Mouse (Mus musculus): ENCODE results near the gene Prdm2. TPM values are rescaled to one million over a fixed set of nuclear protein-coding genes. Genes with fewer than 3 reads are reported as not detected.

The Prdm2 gene
- total and polyA plus RNA-seq, 3 experiments = 4.3 to 13.5 TPM; not detected in 1

DNA sequence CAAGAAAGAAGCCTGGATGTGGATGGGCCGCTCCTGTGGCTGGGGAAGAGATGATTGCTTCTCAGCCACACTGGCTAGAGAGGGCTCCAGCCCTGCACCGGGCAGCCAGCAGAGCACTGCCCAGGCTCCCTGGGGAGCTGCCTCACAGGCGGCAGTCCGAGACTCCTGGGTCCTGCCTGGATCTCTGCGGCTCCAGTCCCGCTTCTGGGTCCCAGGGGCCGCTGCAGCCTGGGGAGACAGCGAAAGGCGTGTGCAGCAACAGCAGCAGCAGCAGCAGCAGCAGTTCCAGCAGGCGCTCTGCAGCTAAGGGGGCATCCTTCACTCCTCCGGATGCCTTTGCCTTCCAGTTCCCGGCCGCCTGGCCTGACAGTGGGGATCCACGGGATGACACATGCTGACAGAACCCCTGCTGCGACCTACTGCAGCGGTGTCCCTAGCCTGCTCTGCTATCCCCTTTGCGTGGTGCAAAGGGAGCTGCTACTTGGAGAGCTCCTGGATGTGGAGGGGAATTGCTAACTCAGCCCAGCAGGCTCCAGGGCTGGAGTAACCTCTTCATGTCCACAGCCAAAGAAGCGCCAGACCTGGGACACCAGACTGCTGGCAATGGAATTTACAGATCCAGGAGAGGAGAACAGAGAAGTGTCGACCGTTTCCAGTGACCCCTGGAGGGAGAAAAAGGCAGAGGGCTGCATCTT, 138.6 kb downstream of the Prdm2 start:
- no peaks in the 10 kb centered on the region for H3K79me2 ChIP-seq (ENCODE audit: control insufficient read depth, insufficient read depth, low read length, poor library complexity)

DNA sequence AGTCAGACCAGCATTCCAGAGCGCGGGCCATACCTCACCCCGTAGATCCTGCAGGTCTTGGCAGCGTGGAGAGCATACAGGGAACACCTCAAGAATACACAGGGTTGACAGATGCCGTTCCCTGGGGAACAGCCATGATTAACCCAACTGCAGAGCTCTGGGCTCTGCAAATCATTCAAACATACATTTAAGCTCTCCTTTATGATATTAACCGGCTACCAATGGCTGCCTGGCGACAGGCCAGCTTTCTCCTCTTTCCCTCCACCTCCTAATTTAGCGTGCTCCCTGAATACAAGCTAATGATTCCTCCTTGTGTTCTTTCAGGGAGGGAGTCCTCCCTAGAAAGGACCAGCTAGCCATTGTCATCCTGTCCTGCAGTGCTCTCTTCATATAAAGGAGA, 141.0 kb downstream of the Prdm2 start:
- Histone ChIP-seq H3K9ac (ENCODE audit: control insufficient read depth, low read depth, low read length, poor library complexity, severe bottlenecking) (no peak overlapping the region), H3K36me3 (ENCODE audit: control insufficient read depth in 1 of 2, insufficient read depth in 2 of 2, low read length in 2 of 2) (no peaks in the 10 kb centered on the region), H3K4me3 (ENCODE audit: control insufficient read depth in 1 of 2, insufficient read depth in 1 of 2, low read depth in 2 of 2, low read length in 2 of 2) (no peak overlapping the region), H3K4me1 (ENCODE audit: control insufficient read depth in 1 of 2, insufficient read depth in 2 of 2, low read length in 2 of 2) (no peaks in the 10 kb centered on the region), H3K27me3 (ENCODE audit: control insufficient read depth in 1 of 2, insufficient read depth in 2 of 2, low read length in 2 of 2) (no peaks in the 10 kb centered on the region), H3K27ac (ENCODE audit: control insufficient read depth, low read depth, low read length) (no peak overlapping the region), H3K9me3 (replicated peaks; ENCODE audit: insufficient read depth, low read length) (no peaks in the 10 kb centered on the region), H3K79me2 (ENCODE audit: control insufficient read depth, insufficient read depth, low read length, poor library complexity) (no peaks in the 10 kb centered on the region)
- TF ChIP-seq GABPA (IDR thresholded peaks at IDR 0.05; ENCODE audit: low read depth, low read length) (no peak), TBP (IDR thresholded peaks at IDR 0.05; ENCODE audit: low read depth, low read length) (no peak), SIN3A (IDR thresholded peaks at IDR 0.05; ENCODE audit: low read length) (no peak), NRF1 (IDR thresholded peaks at IDR 0.05; ENCODE audit: insufficient read depth, low read depth, low read length, poor library complexity, severe bottlenecking) (no peak), E2F4 (IDR thresholded peaks at IDR 0.05; ENCODE audit: borderline replicate concordance, low read depth, low read length) (no peak)
- no peak for DNase-seq (ENCODE audit: low read depth, low spot score)

More for the DNA sequence above, 138.6 kb downstream of the Prdm2 start:
- H3K27ac ChIP-seq (ENCODE audit: control insufficient read depth, low read depth, low read length) = no peak overlapping the region
- DNase-seq (ENCODE audit: low read depth, low spot score) = no peak
- H3K4me3 ChIP-seq (ENCODE audit: control insufficient read depth in 1 of 2, insufficient read depth in 1 of 2, low read depth in 2 of 2, low read length in 2 of 2) = no peak overlapping the region
- H3K27me3 ChIP-seq (ENCODE audit: control insufficient read depth in 1 of 2, insufficient read depth in 2 of 2, low read length in 2 of 2) = no peaks in the 10 kb centered on the region
- no peak overlapping the region for H3K9ac ChIP-seq (ENCODE audit: control insufficient read depth, low read depth, low read length, poor library complexity, severe bottlenecking)
- H3K4me1 ChIP-seq (ENCODE audit: control insufficient read depth in 1 of 2, insufficient read depth in 2 of 2, low read length in 2 of 2) = no peaks in the 10 kb centered on the region
- TF ChIP-seq MAFK (IDR thresholded peaks at IDR 0.05; ENCODE audit: borderline replicate concordance, low read depth, low read length) (no peak), MAZ (IDR thresholded peaks at IDR 0.05; ENCODE audit: low read depth, low read length) (no peak), GABPA (IDR thresholded peaks at IDR 0.05; ENCODE audit: low read depth, low read length) (no peak), RCOR1 (IDR thresholded peaks at IDR 0.05; ENCODE audit: low read depth, low read length) (no peak), MYB (IDR thresholded peaks at IDR 0.05; ENCODE audit: low read depth, low read length) (no peak), CTCF (IDR thresholded peaks at IDR 0.05 in 2 of 3, conservative IDR thresholded peaks at IDR 0.05 in 1 of 3; ENCODE audit: control insufficient read depth in 1 of 3, insufficient read depth in 1 of 3, low read depth in 2 of 3, low read length in 3 of 3, poor library complexity in 1 of 3, severe bottlenecking in 1 of 3) (no peak), POLR2AphosphoS5 (IDR thresholded peaks at IDR 0.05; ENCODE audit: borderline replicate concordance, low read depth, low read length) (no peak), SMC3 (IDR thresholded peaks at IDR 0.05; ENCODE audit: low read depth, low read length) (no peak), KAT2A (conservative IDR thresholded peaks at IDR 0.05; ENCODE audit: low read depth, low read length) (no peak), NRF1 (IDR thresholded peaks at IDR 0.05; ENCODE audit: insufficient read depth, low read depth, low read length, poor library complexity, severe bottlenecking) (no peak), ELF1 (IDR thresholded peaks at IDR 0.05; ENCODE audit: low read depth, low read length) (no peak), ZKSCAN1 (IDR thresholded peaks at IDR 0.05; ENCODE audit: low read depth, low read length) (no peak), ZC3H11A (IDR thresholded peaks at IDR 0.05; ENCODE audit: low read depth, low read length) (no peak), MEF2A (IDR thresholded peaks at IDR 0.05; ENCODE audit: extremely low read depth, insufficient replicate concordance, low read depth, low read length, poor library complexity, severe bottlenecking) (no peak), POLR2AphosphoS2 (IDR thresholded peaks at IDR 0.05; ENCODE audit: low read length) (no peak), TBP (IDR thresholded peaks at IDR 0.05; ENCODE audit: low read depth, low read length) (no peak), EP300 (IDR thresholded peaks at IDR 0.05; ENCODE audit: low read depth in 1 of 2, low read length in 2 of 2) (no peak), JUND (IDR thresholded peaks at IDR 0.05; ENCODE audit: low read depth, low read length) (no peak), MAX (IDR thresholded peaks at IDR 0.05; ENCODE audit: low read length) (no peak), E2F4 (IDR thresholded peaks at IDR 0.05; ENCODE audit: borderline replicate concordance, low read depth, low read length) (no peak)
- no peaks in the 10 kb centered on the region for H3K36me3 ChIP-seq (ENCODE audit: control insufficient read depth in 1 of 2, insufficient read depth in 2 of 2, low read length in 2 of 2)
- H3K9me3 ChIP-seq (replicated peaks; ENCODE audit: insufficient read depth, low read length) = no peaks in the 10 kb centered on the region

Data from MEL (cell line).